Mouse (Mus musculus): ENCODE measurements around the gene Sacm1l.

Gene Sacm1l

GRCm38 (mm10) chr9:123577360-123578192 lies 48.0 kb downstream of the Sacm1l start:
- DNase-seq (ENCODE audit: low spot score), result no peak

- no peak for DNase-seq (ENCODE audit: low spot score)
These were observed 59.8 kb downstream of the Sacm1l start for GRCm38 (mm10) chr9:123589240-123589910.

GRCm38 (mm10) chr9:123595194-123595593 lies 65.6 kb downstream of the Sacm1l start:
- no peak for DNase-seq (ENCODE audit: low spot score)

GRCm38 (mm10) chr9:123596910-123597309 lies 67.4 kb downstream of the Sacm1l start:
- no peak for DNase-seq (ENCODE audit: low spot score)

- no peak for DNase-seq (ENCODE audit: low spot score)
These were observed 67.8 kb downstream of the Sacm1l start for GRCm38 (mm10) chr9:123597376-123597775.

GRCm38 (mm10) chr9:123601529-123601928 lies 72.0 kb downstream of the Sacm1l start:
- no peak for DNase-seq (ENCODE audit: low spot score)

- no peak for DNase-seq (ENCODE audit: low spot score)
These were observed 90.9 kb downstream of the Sacm1l start for GRCm38 (mm10) chr9:123620311-123621098.

- no peak for DNase-seq (ENCODE audit: low spot score)
These were observed 95.2 kb downstream of the Sacm1l start for GRCm38 (mm10) chr9:123624741-123625140.

- DNase-seq (ENCODE audit: low spot score), result no peak
These were observed 96.3 kb downstream of the Sacm1l start for GRCm38 (mm10) chr9:123625821-123626220.

GRCm38 (mm10) chr9:123631666-123632065 lies 102.1 kb downstream of the Sacm1l start:
- DNase-seq (ENCODE audit: low spot score), result no peak

GRCm38 (mm10) chr9:123632281-123632680 lies 102.7 kb downstream of the Sacm1l start, which contains the start of gene Slc6a20b:
Gene Slc6a20b (minus strand): TSS chr9:123632565.
- DNase-seq (ENCODE audit: low spot score), result no peak

- no peak for DNase-seq (ENCODE audit: low spot score)
These were observed 103.4 kb downstream of the Sacm1l start for GRCm38 (mm10) chr9:123632993-123633392.

- no peak for DNase-seq (ENCODE audit: low spot score)
These were observed 107.2 kb downstream of the Sacm1l start for GRCm38 (mm10) chr9:123636771-123637170.

- DNase-seq (ENCODE audit: low spot score), result no peak
These were observed 108.7 kb downstream of the Sacm1l start for GRCm38 (mm10) chr9:123638231-123638630.

GRCm38 (mm10) chr9:123638668-123639089 lies 109.1 kb downstream of the Sacm1l start:
- peak; percentile 59 for DNase-seq (ENCODE audit: low spot score)

- DNase-seq (ENCODE audit: low spot score), result no peak
These were observed 110.5 kb downstream of the Sacm1l start for GRCm38 (mm10) chr9:123640106-123640505.

Measured in embryo, embryonic 10 days (tissue).